Mouse (Mus musculus) gastrocnemius, postnatal 36 days (tissue): Measurements from ENCODE around the gene Ech1. TPM values are rescaled to one million over a fixed set of nuclear protein-coding genes. Genes with fewer than 3 reads are reported as not detected.
A peak's percentile ranks its signal among the peaks of the same experiment; 100 is the strongest.

ENCODE experiments used
- DNase-seq, 2 experiments: peaks; one replicate each; pipeline ENCODE4 v3.0.0; 2022
- intact Hi-C: fragments of 180-260 bp; cut with DNase I; formaldehyde crosslinking; loops from one replicate; pipeline ENCODE4 v1.15.1; 2025
- long read RNA-seq, 2 experiments: library from polyadenylated mRNA; stranded (forward); transcript quantifications; one replicate each; pipeline ENCODE4 v2.0.0; 2021
- total RNA-seq, 2 experiments: library from RNA; stranded (reverse); gene quantifications; 2 replicates each; pipeline ENCODE4 v1.2.3; 2021

Ech1 gene
- 100 to 1,000 TPM; 214 to 252 TPM for total RNA-seq
- long read RNA-seq, experiment 1, transcript Ech1-201 (10 exons, 1,267 nt), result major isoform, 234 of 272 reads
- long read RNA-seq, experiment 1, partial matches to known transcripts, result 21 of 272 reads
- long read RNA-seq, experiment 1, other reads (novel, unspliced or antisense), result 13 of 272 reads
- long read RNA-seq, experiment 2, transcript Ech1-201 (10 exons, 1,267 nt), result major isoform, 368 of 402 reads
- long read RNA-seq, experiment 2, partial matches to known transcripts, result 26 of 402 reads
- long read RNA-seq, experiment 2, other reads (novel, unspliced or antisense), result 5 of 402 reads

- peak; percentile 88 to 91 for DNase-seq
- intact Hi-C loops, result loop anchor here (2.0 kb wide), 1 partner anchor 16 kb away; the partner anchor contains the start of gene Hnrnpl
Observed at GRCm38 (mm10) chr7:28824941-28825685, at the start of gene Ech1. Ech1 (plus strand) TSS chr7:28825217.

DNA sequence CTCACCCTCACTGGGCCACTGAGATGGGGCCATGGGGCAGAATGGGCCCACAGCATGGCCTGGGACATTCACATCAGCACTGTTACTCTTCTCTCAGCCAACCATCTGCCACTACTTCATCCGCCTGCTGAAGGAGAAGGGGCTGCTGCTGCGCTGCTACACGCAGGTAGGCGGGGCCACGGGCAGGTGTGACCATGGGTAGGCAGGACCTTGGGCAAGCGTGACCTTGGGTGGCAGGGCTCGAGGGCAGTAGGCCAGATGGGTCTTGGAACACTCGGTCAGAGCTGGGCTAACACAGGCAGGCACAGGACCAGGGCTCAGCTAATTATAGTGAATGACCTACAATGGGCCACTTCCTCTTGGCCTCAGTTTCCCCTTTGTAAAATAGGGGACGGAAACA, 46.2 kb upstream of the Ech1 start:
- intact Hi-C loops, result no loop called here
- DNase-seq, result no peak

GRCm38 (mm10) chr7:28780067-28780658, 44.9 kb upstream of the Ech1 start:
- peak; percentile 81 to 88 for DNase-seq
- intact Hi-C loops, result no loop called here

DNA sequence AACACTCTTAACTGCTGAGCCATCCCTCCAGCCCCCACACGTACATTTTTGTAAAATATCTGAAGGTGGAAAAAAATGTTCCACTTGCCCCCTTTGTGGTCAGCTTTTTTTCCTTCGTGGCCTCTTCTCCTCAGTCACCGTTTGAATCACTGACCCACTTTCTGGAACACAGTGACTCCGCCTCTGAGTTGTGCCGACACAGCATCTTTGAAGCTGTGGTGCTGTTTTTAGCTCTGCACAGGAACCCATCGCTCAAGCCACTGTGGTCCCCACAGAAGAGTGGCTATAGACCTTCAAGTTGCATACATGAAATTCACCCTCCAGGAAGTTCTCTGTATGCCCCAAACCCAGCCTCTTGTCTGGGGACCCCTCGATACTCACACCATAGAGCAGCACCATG, 44.2 kb upstream of the Ech1 start:
- intact Hi-C loops, result no loop called here
- DNase-seq, result no peak

GRCm38 (mm10) chr7:28781261-28781663, 43.8 kb upstream of the Ech1 start:
- intact Hi-C loops, result no loop called here
- no peak for DNase-seq

GRCm38 (mm10) chr7:28785161-28785560, 39.9 kb upstream of the Ech1 start:
- intact Hi-C loops, result no loop called here
- no peak for DNase-seq

DNA sequence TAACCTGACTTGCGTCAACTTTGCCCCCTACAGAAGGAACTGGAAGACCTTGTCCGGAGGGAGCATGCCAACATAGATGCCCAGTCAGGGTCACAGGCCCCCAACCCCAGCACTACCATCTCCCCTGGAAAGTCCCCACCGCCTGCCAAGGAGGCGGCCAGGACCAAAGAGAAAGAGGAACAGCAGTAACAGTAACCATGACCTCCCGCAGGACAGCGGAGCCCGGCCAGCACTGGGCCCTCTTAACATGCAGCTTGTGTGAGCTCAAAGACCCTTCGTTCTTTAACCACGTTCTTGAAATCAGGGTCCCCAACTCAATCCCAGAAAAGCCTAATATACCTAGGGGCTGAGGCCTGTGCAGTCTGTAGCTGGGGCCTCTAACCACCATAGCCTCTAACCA, 37.1 kb upstream of the Ech1 start:
- DNase-seq, result no peak
- intact Hi-C loops, result no loop called here

DNA sequence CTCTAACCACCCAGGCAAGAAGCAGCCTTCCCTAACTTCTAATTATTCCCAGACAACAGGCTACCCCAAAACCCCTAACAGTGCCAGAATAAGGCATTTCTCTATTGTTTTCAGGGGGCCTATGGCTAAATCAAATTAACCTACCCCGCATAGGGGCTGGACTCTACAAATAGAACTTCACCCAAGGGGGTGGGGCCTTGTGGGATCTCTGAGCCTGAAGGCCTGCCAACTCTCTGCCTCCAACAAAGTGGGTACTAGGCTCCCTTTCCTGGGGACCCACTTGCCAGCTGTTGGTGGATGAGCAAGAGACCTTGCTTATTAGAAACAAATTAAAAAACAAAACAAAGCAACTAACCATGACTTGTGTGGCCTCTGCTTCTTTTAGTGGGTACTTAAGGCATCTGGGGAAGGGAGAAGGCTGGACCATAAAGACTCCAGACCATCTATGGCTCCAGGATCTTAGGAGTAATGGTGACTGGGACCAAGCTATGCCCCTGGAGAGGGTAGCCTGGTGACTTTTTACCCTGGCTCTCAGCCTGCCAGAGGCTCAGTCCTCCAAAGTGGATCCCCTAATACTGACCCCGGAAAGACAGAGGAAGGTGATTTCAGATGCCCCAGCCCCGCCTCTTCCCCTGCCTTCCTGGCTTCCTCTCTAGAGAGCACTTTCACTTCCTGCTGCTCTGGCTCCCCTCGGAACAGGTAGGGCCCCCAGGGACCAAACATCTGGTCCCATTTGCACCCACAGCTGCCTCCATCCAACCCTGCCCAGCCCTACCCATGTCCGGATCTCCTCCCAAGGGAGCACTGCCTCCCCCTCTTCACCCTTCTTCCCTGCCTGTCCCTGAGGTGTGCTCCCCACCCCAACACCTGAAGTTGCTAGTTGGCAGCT, 36.5 kb upstream of the Ech1 start, which contains the start of gene Rinl:
Gene Rinl (plus strand): TSS at position 663 of the 889 bp plus-strand sequence.
- no peak for DNase-seq
- intact Hi-C loops, result no loop called here

DNA sequence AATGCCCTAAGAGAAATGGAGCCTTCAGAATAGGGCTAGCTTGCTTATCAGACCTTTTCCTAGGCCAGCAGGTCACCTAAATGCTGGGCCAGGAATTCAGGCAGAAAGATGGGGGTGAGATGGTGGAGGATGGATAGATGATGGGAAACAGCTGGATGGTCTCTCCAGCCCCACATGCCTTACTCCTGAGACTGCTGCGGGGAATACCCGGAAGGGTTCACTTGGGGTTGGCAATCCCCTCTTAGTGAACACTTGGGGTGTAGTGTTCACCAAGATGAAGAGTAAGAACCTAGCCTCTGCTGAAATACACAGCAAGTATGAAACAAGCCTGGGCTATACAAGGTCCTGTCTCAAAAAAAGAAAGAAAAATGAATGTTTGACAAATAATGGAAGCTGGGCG, 35.8 kb upstream of the Ech1 start:
- intact Hi-C loops, result no loop called here
- no peak for DNase-seq

- intact Hi-C loops, result no loop called here
- DNase-seq, result no peak
Observed at GRCm38 (mm10) chr7:28790066-28790806, 34.8 kb upstream of the Ech1 start.

GRCm38 (mm10) chr7:28791706-28792105, 33.3 kb upstream of the Ech1 start:
- no peak for DNase-seq
- intact Hi-C loops, result no loop called here

DNA sequence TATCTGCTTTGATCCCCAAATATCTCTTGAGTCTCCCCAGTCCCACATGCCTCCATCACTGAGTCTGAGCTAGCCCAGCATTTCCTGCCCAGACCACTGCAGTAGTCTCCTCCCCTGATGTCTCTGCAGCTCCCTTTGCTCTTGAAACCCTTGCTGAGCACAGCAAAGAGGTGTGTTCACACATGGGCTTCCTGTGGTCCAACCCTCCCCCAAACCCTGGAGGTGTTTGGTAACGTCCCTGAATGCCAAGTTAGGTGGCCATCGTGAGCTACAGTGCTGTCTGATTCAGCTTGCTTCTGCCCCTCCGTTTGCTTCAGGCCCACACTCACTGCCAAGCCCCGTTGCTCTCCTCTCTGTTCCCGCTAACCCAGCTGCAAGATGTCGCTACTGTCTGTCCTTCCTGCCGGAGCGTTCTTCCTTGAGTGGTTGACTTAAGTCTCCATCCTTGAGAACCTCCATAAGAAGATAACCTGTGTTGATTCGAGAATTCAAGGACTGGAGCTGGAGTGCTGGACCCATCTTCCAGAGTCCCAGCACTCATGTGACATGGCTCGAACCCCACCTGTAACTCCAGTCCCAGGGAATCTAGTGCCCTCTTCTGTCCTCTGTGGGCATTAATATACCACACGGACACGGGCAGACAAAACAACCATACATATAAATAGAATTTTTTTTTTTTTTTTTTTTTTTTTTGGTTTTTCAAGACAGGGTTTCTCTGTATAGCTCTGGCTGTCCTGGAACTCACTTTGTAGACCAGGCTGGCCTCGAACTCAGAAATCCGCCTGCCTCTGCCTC, 32.4 kb upstream of the Ech1 start:
- intact Hi-C loops, result no loop called here
- DNase-seq, result no peak

DNA sequence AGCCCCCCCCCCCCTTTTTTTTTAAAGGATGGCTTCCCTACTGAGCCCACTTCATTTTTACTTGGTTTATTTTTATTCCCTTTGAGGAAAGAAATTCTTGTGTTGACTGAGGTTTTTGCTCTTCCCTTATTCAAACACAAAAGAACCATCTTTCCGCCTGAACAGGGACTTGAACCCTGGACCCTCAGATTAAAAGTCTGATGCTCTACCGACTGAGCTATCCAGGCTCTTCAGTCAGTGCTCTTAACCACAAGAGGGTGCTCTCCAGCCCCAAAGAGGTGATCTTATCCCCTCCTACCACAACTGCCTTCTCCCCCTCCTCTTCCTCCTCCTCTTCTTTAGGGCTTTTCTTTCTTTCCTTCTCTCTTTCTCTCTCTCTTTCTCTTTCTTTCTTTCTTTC, 31.2 kb upstream of the Ech1 start:
- intact Hi-C loops, result no loop called here
- DNase-seq, result no peak

- intact Hi-C loops, result no loop called here
- DNase-seq, result no peak
Observed at GRCm38 (mm10) chr7:28794496-28794895, 30.5 kb upstream of the Ech1 start.

DNA sequence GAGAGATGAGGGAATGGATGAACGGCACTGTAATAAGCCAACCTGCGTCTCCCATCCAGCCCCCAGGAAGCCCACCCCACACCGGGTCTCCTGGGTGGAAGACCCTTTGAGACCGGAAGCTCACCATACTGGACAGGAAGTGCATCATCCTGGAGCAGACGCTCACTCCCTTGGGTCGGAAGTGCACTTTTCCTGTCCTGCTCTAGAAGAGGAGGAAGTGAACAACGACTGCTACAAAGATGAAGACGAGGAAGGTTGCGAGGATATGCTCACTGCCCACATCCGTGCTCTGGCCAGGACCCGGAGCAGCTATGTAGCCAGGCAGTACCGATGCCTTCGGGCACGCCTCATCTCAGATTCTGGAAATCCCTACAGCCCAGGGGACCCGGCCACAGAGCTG, 29.2 kb upstream of the Ech1 start:
- DNase-seq, result no peak
- intact Hi-C loops, result loop anchor here (2.0 to 5.0 kb wide), 2 partner anchors 71 to 176 kb away; no protein-coding TSS in a partner anchor

- peak; percentile 79 to 81 for DNase-seq
- intact Hi-C loops, result loop anchor here (2.0 to 5.0 kb wide), 2 partner anchors 70 to 176 kb away; no protein-coding TSS in a partner anchor
Observed at GRCm38 (mm10) chr7:28796562-28796975, 28.4 kb upstream of the Ech1 start.

DNA sequence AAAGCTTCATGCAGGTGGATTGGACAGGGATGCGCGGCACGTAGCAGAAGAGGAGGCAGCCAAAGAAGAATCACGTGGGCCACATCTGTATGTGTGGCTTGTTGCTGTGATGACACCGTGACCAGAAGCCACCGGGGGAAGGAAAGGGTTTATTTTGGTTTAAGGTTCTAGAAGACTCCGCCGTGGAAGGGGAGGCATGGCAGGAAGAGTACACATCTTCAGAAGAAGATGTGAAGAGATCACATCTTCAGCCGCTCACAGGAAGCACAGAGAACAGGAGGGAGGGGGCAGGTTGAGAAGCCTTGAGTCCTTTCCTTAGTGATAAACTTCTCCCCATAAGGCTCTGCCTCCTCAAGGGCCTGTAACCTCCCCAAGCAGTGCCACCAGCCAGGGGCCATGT, 25.0 kb upstream of the Ech1 start:
- no peak for DNase-seq
- intact Hi-C loops, result loop anchor here (5.0 kb wide), 1 partner anchor 172 kb away; no protein-coding TSS in a partner anchor

- DNase-seq, result no peak
- intact Hi-C loops, result no loop called here
Observed at GRCm38 (mm10) chr7:28801451-28801850, 23.6 kb upstream of the Ech1 start.
